Mouse (Mus musculus) erythroid progenitor cell, adult 5-6 weeks (primary cell): Measurements from ENCODE around the gene Speer4a. TPM values are rescaled to one million over a fixed set of nuclear protein-coding genes. Genes with fewer than 3 reads are reported as not detected.
"Not testable (repeated sequence)": the region's sequence is repeated elsewhere in the genome, so short reads cannot be mapped to it uniquely, and the experiment has no call there.

Experiments used
- ATAC-seq: replicated peaks from 2 replicates; pipeline ENCODE4 v1.8.0; 2016; ENCODE audit warnings: moderate number of reproducible peaks, mild to moderate bottlenecking, moderate TSS enrichment, inconsistent platforms; ENCODE audit not compliant: poor library complexity, low FRiP score, severe bottlenecking
- total RNA-seq, 2 experiments: library from RNA; stranded (forward) in 1 of 2; stranded (reverse) in 1 of 2; fragments of 150-400 nt in 1 of 2; fragments of 186-747, 209-891 nt in 1 of 2; gene quantifications; 2 replicates each; pipeline versions ENCODE4 v1.2.3 to v1.2.4; 2015 to 2017; ENCODE audit warnings: low replicate concordance in 2 of 2

The Speer4a gene
- not detected in 2 replicates for total RNA-seq (2015; ENCODE audit: low replicate concordance)
- total RNA-seq (2017; ENCODE audit: low replicate concordance) = not detected in 2 replicates

GRCm38 (mm10) chr5:26039458-26039857 is at the start of gene Speer4a:
Gene Speer4a, minus strand, starts transcription at chr5:26039558.
- not testable (repeated sequence) for ATAC-seq

GRCm38 (mm10) chr5:26079023-26079422 is 39.7 kb upstream of the Speer4a start:
- ATAC-seq = not testable (repeated sequence)

- no peak for ATAC-seq
Observed at GRCm38 (mm10) chr5:26070716-26071115, 31.4 kb upstream of the Speer4a start.

DNA sequence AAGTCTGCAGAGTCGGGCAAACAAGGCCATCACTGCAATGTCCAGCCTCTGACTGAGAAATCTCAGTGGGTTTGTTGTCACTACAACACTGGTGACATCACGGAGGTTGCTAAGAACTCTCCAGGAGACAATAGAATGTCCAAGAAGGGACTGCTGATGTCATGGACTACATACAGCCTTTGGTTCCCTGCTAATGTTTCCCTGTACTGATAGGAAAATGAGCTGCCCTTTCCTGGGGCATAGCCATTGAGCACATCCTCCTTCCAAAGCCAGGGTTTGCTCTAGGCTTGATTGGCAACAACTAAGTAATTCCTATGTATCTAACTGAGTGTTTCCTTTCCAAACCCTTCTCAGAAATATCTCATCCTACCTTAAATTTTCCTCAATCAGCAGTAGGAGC is 19.1 kb upstream of the Speer4a start, which contains the start of gene Gm7347:
Gm7347 (minus strand) TSS at position 101 of the 400 bp plus-strand sequence.
- ATAC-seq = not testable (repeated sequence)

DNA sequence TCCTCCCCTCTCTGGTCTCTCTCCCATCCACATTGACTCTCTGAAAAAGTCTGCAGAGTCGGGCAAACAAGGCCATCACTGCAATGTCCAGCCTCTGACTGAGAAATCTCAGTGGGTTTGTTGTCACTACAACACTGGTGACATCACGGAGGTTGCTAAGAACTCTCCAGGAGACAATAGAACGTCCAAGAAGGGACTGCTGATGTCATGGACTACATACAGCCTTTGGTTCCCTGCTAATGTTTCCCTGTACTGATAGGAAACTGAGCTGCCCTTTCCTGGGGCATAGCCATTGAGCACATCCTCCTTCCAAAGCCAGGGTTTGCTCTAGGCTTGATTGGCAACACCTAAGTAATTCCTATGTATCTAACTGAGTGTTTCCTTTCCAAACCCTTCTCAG is 16.5 kb downstream of the Speer4a start, which contains the start of gene Gm5862:
Gm5862 (minus strand) TSS at position 101 of the 400 bp plus-strand sequence.
- not testable (repeated sequence) for ATAC-seq

DNA sequence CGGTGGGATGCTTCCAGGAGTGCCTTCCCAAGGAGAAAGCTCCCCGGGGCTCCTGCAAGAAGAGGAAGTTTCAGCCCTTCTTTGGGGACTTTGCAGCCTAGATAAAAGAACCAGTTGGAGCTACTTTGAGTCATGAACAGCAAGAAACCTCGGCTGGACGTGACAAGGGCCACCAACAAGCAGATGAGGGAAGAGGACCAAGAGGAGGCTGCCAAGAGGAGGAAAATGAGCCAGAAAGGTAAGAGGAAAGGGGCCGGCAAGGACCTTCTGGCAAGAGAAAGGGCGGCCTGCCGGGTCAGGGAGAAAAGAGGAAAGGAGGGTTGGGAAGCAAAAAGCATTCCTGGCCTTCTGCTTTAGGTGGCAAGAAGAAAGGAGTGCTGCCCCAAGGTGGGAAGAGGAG is 31.7 kb downstream of the Speer4a start:
- ATAC-seq = not testable (repeated sequence)

GRCm38 (mm10) chr5:26006937-26007695 is 32.2 kb downstream of the Speer4a start:
- peak; percentile 59 for ATAC-seq

DNA sequence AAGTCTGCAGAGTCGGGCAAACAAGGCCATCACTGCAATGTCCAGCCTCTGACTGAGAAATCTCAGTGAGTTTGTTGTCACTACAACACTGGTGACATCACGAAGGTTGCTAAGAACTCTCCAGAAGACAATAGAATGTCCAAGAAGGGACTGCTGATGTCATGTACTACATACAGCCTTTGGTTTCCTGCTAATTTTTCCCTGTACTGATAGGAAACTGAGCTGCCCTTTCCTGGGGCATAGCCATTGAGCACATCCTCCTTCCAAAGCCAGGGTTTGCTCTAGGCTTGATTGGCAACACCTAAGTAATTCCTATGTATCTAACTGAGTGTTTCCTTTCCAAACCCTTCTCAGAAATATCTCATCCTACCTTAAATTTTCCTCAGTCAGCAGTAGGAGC is 34.7 kb downstream of the Speer4a start, which contains the start of gene Gm1979:
Gm1979 (minus strand) TSS at position 101 of the 400 bp plus-strand sequence.
- ATAC-seq = not testable (repeated sequence)

DNA sequence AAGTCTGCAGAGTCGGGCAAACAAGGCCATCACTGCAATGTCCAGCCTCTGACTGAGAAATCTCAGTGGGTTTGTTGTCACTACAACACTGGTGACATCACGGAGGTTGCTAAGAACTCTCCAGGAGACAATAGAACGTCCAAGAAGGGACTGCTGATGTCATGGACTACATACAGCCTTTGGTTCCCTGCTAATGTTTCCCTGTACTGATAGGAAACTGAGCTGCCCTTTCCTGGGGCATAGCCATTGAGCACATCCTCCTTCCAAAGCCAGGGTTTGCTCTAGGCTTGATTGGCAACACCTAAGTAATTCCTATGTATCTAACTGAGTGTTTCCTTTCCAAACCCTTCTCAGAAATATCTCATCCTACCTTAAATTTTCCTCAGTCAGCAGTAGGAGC is 50.8 kb downstream of the Speer4a start, which contains the start of gene Gm21698:
Gm21698 (minus strand) TSS at position 101 of the 400 bp plus-strand sequence.
- not testable (repeated sequence) for ATAC-seq

Other genes starting within 250 kb of the Speer4a start
- not detected in 2 replicates for gene Gm21663, start 97.2 kb downstream of the Speer4a start, total RNA-seq (2015; ENCODE audit: low replicate concordance)
- gene Gm21663, start 97.2 kb downstream of the Speer4a start, total RNA-seq (2017; ENCODE audit: low replicate concordance) = not detected in 2 replicates
- not detected in 2 replicates for gene Gm21671, start 85.1 kb downstream of the Speer4a start, total RNA-seq (2015; ENCODE audit: low replicate concordance)
- gene Gm21671, start 85.1 kb downstream of the Speer4a start, total RNA-seq (2017; ENCODE audit: low replicate concordance) = not detected in 2 replicates
- gene Gm21680, start 66.9 kb downstream of the Speer4a start, total RNA-seq (2015; ENCODE audit: low replicate concordance) = not detected in 2 replicates
- not detected in 2 replicates for gene Gm21680, start 66.9 kb downstream of the Speer4a start, total RNA-seq (2017; ENCODE audit: low replicate concordance)
- not detected in 2 replicates for gene Gm21698, start 50.9 kb downstream of the Speer4a start, total RNA-seq (2015; ENCODE audit: low replicate concordance)
- gene Gm21698, start 50.9 kb downstream of the Speer4a start, total RNA-seq (2017; ENCODE audit: low replicate concordance) = not detected in 2 replicates
- not detected in 2 replicates for gene Gm1979, start 34.8 kb downstream of the Speer4a start, total RNA-seq (2015; ENCODE audit: low replicate concordance)
- gene Gm1979, start 34.8 kb downstream of the Speer4a start, total RNA-seq (2017; ENCODE audit: low replicate concordance) = not detected in 2 replicates
- gene Gm5862, start 16.6 kb downstream of the Speer4a start, total RNA-seq (2015; ENCODE audit: low replicate concordance) = not detected in 2 replicates
- gene Gm5862, start 16.6 kb downstream of the Speer4a start, total RNA-seq (2017; ENCODE audit: low replicate concordance) = not detected in 2 replicates
- not detected in 2 replicates for gene Gm7347, start 19.0 kb upstream of the Speer4a start, total RNA-seq (2015; ENCODE audit: low replicate concordance)
- not detected in 2 replicates for gene Gm7347, start 19.0 kb upstream of the Speer4a start, total RNA-seq (2017; ENCODE audit: low replicate concordance)
- gene Gm10471, start 49.7 kb upstream of the Speer4a start, total RNA-seq (2015; ENCODE audit: low replicate concordance) = not detected in 2 replicates
- not detected in 2 replicates for gene Gm10471, start 49.7 kb upstream of the Speer4a start, total RNA-seq (2017; ENCODE audit: low replicate concordance)
- gene 5031410I06Rik, start 65.8 kb upstream of the Speer4a start, total RNA-seq (2015; ENCODE audit: low replicate concordance) = not detected in 2 replicates
- not detected in 2 replicates for gene 5031410I06Rik, start 65.8 kb upstream of the Speer4a start, total RNA-seq (2017; ENCODE audit: low replicate concordance)
- gene Gm10220, start 81.9 kb upstream of the Speer4a start, total RNA-seq (2015; ENCODE audit: low replicate concordance) = not detected in 2 replicates
- not detected in 2 replicates for gene Gm10220, start 81.9 kb upstream of the Speer4a start, total RNA-seq (2017; ENCODE audit: low replicate concordance)
- not detected in 2 replicates for gene Gm7361, start 218.1 kb upstream of the Speer4a start, total RNA-seq (2015; ENCODE audit: low replicate concordance)
- not detected in 2 replicates for gene Gm7361, start 218.1 kb upstream of the Speer4a start, total RNA-seq (2017; ENCODE audit: low replicate concordance)